Mouse (Mus musculus): ENCODE results near the gene Dars2.
A peak's percentile ranks its signal among the peaks of the same experiment; 100 is the strongest.

Dars2 gene

DNA sequence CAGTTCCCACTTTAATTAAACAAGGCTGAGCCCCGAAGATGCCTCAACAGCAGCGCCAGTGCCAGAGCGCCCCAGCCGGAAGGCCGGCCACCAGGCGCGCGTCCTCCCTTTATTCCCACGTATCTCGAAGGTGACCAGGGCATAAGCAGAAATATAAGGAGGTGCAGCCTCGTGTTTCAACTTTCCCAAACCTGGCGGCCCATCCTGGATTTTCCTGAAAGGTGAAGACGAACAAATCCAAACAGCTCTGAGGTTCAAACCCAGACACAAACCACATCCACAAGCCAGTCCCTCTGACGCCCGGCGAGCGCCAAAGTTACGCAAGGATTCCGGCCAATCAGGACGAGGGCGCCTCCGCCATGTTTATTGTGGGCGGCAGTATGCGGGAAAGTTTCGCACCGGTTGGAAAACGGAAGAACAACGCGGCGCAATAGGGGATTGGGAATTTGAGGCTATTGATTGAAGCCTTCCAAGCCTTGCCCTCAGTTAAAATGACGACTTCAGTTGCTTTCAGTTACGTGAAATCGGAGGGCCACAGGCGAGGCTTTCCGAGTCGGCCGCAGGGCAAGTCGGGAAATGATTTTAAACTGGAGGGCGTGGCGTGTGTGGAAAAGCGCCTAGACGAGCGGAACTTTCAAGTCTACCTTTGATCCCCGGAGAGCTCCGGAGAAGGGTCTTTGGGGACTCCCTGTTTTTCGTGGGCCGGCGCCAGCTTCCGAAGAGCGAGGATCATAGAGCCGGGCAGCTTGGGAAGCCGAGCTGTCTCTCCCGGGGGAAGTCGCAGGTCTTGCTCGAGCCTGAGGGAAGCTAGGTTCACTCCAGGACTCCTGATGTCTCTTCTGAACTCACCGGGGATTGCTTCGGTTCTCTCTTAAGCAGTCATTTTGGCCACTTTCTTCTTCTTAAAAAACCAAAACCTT, at the start of gene Dars2, which contains the start of gene Cenpl:
TSS of gene Dars2 (minus strand) at position 307 of the 920 bp plus-strand sequence.
TSS of gene Cenpl (plus strand) at position 362 of the 920 bp plus-strand sequence.
- peak; percentile 98 for DNase-seq (ENCODE audit: low spot score)

DNA sequence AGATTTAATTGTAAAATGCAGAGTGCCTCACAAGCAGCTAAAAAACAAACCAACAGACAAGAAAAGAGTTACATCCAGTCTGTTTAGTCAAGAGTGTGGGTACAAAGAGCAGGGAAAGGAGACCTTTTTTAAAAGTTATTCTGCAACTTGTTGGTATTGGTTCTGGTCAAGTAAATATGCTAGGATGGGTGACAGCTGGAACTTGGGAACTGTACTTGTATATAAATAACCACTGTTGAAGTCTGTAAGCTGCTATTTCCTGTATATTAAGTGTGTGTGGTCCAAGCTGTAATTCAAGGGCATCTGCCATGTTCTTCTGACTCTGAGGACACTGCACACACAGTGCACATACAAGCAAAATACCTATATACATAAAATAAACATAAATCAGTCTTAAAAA, 44.1 kb upstream of the Dars2 start:
- no peak for DNase-seq (ENCODE audit: low spot score)

DNA sequence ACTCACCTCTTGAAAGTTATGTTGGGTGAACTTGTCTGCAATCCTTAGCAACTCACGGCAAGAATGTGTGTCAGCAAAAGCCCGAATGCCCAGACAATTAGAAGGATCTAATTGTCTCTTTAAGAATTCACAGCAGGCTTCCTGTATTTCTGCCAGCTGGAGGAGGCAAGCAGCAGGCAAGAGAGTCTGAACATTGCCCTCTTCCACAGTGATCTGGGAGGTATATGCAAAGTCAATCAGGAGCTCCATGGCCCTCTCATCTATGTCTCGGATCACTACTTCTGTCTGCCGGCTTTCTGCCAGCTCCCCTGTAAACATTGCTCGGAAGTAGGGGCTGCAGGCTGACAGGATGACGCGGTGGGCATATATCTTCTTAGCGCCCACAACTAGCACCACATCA, 38.8 kb upstream of the Dars2 start:
- DNase-seq (ENCODE audit: low spot score), result no peak

DNA sequence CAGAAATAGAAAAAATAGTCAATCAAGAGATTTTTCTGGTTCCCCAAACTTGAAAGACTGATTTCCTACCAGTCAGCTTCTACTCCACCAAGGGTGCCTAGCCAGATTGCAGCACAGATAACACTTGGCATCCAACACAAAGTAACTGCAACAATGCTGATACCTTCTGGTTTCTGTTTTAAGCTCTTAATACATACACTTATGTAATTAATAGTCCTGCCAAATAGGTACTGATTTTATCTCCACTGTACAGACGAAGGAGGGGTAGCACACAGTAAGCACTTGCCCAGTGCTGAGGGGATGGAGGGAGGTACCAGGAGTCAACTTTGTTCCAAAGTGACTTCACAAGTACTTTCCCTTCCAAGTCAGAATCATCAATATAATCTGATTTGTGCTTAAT, 33.4 kb upstream of the Dars2 start:
- DNase-seq (ENCODE audit: low spot score), result no peak

DNA sequence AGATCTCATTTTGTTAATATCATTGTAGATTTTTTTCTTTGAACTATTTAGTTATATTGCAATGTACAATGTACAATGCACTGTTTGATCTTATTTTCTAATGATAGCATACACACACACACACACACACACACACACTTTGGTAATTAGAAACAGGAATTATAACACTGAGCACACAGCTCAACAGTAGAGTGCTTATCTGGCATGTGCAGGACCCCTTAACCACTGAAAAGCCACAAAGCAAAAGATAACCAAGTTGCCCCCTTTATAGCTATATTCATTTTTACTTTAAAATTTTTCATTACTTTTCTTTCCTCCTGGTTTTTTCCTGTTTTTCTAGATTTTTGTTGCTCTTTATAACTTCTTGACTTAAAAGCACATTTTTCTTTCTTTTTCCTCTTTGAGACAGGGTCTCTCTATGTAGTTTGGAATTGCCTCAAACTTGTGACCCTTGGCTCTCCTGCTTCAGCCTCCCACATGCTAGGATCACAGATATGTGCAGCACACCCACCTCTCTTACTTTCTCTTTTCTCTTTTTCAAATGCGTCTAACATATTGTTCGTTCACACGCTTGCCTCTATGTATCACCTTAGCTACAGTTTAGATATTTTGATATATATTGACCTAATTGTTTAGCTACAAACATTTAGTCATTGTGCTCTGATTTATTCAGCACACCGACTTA, 29.4 kb upstream of the Dars2 start:
- DNase-seq (ENCODE audit: low spot score), result no peak

DNA sequence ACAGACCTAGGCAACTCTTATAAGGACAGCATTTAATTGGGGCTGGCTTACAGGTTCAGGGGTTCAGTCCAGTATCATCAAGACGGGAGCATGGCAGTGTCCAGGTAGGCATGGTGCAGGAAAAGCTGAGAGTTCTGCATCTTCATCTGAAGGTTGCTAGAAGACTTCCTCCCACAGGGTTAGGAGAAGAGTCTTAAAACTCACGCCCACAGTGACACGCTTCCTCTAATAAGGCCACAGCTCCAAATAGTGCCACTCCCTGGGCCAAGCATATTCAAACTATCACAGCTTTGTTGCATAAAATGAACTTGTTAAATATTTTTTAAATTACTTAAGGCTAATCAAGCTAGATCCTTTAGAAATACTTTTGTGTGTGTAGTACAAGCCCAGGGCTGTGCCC, 6.8 kb upstream of the Dars2 start:
- no peak for DNase-seq (ENCODE audit: low spot score)

DNA sequence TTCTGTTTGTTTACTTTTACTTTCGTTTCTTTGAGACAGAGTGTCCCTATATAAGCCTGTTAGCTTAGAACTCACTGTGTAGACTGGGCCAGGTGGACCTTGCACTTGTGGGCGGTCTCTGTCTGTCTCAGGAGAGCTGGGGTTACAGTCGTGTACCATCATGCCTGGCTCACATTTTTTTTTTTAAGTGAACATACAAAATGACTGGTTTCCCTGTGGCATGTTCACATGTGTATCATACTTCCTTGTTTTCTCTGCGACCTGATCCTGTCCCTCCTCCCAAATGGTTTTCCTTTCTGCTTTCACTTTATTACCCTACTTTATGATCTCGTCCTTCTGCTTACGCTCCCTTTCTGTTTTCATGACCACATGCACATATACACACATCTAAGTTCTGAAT, 5.8 kb upstream of the Dars2 start:
- no peak for DNase-seq (ENCODE audit: low spot score)

DNA sequence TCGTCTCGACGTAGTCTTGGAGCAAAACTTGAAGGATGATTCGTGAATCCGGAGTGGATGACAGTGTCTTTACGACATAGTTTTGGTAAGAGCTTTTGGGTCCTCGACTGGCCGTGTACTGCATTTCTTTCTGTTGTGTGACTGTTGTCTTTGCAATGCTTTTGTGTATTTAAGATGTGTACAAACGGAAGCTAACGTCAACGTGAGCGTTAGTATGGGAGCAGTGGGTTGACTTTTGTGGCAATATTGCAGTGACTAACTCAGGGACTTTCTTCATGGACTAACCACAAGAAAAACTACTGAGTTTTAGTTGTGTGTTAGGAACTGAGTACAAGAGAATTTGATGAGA, 788 bp upstream of the Dars2 start:
- no peak for DNase-seq (ENCODE audit: low spot score)

DNA sequence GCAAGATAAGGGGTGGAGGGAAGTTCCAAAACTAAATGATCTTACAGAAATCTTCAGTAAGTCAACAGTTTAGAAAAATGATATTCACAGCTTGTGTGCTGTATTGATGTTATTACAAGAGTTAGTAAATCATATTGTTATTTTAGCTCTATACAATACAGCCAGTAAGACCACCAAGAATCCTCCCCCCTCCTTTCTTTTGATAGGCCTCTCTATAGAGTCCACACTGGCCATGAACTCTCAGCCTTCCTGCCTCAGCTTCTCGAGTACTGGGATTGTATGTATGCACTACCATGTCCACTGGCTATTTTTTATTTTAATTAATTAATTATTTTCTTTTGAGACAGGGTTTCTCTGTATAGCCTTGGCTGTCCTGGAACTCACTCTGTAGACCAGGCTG, 7.1 kb downstream of the Dars2 start:
- no peak for DNase-seq (ENCODE audit: low spot score)

DNA sequence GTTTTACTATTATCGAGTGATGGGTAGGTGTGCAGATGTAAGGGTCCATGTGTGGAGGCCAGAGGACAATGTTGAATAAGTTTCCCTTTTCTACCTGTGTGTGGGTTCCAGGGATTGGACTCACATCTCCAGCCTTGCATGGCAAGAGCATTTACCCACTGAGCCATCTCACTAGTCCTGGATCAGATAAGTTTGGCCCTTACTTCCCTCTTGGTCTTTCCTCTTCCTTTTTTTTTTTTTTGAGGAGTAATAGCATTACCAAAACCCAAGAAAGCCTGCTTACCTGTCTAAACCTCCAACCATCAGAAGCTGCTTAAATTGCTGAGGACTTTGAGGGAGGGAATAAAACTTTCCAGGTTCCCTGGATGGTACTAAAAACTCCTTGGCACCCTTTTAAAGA, 13.3 kb downstream of the Dars2 start:
- no peak for DNase-seq (ENCODE audit: low spot score)

DNA sequence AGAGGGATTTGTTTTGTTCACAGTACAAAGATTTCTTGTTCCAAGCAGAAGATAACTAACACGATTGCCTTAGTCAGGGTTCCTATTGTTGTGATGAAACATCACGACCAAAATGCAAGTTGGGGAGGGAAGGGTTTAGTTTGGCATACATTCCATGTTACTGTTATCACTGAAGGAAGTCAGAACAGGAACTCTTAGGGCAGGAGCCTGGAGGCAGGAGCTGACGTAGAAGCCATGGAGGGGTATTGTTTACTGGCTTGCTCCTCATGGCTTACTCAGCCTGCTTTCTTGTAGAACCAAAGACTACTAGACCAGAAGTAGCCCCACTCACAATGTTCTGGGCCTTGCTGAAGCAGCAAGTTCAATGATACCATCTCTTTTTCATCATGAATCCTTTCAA, 23.5 kb downstream of the Dars2 start:
- DNase-seq (ENCODE audit: low spot score), result no peak

DNA sequence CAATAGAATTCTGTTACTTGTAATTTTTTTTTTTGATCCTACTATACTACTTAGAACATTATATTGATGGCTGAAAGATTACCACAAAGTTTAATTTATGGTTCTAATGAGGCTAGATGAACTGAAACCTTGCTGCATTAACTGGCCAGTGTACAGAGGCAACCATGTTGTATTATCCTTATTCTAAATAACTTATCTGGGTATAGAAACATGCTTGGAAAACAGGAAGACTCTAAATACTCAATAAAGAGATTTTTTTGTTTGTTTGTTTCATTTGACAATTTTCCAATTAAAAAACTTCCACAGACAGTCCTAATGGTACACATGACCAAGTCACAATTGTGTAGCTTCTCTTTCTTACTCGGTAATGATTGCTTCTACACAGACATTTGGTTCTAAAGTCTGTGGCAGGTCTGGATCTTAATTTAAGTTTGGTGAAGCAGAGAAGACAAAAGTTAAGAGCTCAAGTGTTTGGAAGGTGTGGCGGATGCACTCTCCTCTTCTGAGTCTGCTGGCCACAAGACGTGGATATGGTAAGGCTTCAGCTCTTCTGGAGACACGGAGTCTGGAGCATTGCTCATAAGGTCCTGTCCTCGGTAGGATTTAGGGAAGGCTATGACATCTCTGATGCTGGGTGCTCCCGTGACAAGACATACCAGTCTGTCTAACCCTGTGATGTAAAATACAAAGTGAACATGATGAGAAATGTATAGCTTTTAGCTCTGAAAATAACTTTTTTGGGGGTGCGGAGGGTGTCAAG, 29.0 kb downstream of the Dars2 start:
- peak; percentile 6 for DNase-seq (ENCODE audit: low spot score)

DNA sequence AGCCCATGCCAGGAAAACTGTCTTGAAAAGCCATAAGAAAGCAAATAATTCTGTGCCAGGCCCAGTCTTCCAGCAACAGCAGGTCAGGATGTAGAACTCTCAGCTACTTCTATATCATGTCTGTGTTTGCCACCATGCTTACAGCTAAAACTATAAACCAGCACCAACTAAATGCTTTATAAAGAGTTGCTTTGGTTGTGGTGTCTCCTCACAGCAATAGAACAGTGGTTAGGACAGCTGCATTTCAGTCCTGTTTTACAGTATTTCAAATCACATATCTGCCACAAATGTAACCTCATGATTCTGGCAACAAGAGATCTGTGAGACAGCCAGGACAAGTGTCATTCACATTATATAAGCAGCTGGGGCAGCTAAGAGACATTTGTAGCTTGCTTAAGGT, 29.6 kb downstream of the Dars2 start:
- DNase-seq (ENCODE audit: low spot score), result peak; percentile 13

DNA sequence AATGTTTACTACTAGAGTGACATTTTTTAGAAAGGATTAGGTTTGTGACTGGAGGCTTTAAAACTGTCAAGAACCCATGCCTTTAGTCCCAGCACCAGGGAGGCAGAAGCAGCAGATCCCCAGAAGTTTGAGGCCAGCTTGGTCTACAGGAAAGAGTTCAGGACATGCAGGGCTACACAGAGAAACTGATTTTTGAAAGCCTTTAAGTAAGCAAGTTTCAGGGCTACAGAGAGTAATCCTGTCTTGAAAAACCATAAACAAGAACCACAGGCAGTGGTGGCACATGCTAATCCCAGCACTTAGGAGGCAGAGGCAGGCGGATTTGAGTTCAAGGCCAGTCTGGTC, 30.1 kb downstream of the Dars2 start:
- DNase-seq (ENCODE audit: low spot score), result peak; percentile 5

DNA sequence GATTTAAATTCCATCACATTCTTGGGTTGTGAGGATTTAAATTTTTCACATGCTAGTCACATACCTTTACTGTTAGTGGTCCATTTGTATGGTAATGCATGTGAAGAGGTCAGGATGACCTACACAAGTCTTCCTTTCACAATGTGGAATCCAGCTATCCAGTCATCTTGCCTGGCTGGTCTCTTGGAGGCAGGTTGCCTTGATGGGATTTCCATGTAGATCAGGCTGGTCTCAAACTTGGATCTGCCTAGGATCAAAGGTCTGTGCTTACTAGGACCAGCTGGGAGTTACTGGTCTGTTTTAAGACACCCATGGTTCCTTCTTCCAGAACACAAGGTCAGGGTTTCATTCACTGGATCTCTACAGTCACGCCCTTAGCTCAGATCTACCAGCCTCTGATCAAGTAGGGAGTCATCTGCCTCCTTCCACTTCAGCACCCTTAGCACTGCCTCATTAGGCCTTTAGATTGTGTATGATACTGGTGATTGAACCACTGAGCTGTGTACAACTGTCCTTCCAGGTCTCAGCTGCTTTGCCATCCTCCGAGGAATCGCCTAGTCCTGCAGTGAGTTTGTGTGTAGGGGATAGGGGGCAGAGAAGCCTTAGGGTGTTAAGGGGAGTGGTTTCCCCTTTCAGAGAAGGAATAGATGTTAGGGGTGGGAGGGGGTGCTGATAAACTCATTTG, 30.6 kb downstream of the Dars2 start:
- peak; percentile 41 for DNase-seq (ENCODE audit: low spot score)

DNA sequence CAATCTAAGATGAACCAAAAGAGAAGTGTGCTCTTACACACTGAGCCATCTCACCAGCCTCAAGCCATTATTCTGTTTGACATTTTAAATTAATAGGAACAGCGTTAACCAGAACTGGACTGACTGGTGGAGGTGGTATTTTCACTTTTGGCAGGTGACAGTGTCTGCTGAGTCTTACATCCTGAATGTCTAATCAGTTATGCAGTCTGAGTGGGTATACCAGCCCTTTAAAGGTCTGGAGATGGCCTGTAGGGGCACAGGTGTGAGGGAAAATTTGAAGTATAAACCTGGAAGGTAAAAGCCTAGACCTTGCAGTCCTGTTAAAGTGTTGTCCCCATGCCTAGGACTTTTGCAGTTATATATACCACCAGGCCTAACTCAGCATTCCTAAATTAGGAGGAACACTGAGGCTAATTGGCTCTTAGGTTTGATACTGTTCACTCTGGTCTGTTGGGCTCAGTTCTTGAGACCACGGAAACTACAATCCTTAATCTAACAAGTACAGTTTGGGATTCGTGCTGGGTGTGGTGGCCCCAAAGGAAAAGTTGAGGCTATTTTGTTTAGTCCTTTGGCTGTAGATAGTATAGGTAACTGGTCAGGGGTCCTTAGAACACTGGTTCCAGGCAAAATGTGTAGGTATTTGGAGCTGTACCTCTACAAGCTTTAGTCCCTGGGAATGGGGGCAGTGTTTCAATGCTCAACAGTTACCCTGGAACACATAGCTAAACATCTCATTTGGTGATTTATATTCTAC, 31.3 kb downstream of the Dars2 start:
- no peak for DNase-seq (ENCODE audit: low spot score)

DNA sequence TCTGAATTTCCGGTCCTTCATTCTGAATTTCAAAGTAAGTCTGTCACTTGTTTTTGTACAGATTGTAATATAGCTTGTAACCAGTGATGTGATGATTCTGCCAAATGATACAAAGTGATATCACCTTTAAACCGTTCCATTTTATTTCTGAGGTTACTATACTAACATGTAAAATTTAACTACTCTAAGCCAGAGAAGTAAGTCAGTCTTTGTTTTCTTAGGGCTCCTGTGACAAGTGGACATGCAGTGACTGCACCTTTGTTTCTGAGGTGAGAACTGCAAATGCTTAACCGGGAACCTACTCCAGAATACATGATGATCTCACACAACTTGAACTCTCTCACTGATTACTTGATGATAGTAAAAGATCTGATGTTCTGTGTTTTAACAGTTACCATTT, 32.5 kb downstream of the Dars2 start:
- DNase-seq (ENCODE audit: low spot score), result no peak

DNA sequence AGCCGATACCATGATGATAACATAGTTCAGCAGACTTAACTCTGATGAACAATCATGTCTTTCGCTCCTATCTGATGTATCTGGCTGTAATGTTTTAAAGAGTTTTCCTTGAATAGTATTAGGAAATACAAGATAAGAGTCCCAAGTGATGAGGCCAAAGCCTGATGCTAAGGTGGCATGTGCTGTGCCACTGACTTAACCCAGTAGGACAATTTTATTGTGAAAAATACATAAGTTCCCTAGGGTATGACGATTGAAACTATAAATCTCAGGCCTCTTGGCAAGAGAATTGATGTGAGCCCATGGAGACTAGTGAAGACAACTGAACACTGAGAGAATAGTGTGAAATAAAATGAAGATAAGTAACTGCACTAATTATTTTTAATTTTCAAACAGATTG, 32.9 kb downstream of the Dars2 start:
- no peak for DNase-seq (ENCODE audit: low spot score)

DNA sequence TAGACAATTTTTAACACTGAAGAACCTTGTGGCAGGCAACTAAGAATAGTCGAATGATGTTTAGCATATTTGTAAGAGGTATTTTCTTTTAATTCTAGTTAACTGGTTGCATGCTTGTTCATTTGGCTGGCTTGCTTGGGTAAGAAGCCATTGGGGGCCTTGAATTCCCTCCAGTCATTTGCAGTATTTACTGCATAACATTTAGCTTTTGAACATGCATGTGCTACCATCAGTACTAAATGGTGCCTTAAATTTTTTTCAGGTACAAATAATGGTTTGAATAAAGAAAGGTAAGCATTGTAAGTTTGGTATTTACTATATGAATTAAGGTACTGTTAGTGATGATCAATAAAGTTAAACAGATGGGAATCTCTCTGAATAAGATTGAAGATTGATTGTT, 33.4 kb downstream of the Dars2 start:
- no peak for DNase-seq (ENCODE audit: low spot score)

DNA sequence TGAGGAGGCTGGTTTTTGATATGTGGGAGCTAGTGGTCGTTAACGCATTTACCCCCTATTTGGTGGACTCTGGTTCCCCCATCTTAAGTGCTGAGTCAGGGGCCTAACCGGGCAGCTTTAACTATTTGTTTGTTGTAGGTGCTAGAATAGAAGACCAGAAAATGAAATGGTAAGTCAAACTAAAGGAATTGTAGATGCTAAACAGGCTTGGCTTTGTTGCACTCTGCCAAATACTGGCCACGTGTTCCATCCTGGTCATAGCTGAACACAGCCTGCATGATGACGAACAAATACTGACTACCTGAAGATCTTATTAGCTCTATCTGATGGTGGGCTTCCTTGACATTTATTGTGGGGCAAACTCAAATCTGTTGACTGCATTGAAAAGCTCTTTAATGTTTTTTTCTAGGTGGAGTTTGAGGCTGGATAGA, 34.0 kb downstream of the Dars2 start:
- DNase-seq (ENCODE audit: low spot score), result peak; percentile 22

DNA sequence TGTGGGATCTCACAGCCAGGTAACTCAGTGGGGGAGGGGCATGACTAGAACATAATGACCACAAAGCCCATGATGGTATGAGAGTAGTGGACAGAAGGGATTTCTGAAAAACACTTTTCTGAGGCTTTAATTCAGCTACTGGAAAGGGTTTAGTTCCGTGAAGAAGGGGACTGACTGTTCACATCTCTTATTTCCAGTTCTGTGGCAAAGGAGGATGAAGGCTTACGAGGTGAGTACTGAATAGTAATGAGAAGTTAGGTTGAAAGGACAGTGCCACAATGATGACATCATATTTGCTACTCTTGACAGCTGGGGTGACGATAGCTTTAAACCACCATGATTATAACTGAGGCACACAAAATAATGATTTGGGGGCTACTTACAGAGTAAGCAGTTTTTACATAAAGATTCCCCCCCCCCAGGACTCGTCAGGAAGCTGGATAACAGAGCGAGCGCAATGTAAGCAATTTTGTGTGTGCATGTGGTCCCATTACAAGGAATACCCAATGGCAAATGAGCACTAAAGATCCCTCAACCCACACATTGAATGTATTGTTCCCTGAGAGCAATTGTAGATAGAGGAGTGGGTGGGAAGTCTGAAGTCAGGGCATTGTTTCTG, 34.6 kb downstream of the Dars2 start:
- DNase-seq (ENCODE audit: low spot score), result no peak
